Mouse (Mus musculus): ENCODE measurements at regions not wholly inside any gene's neighbourhood (a gene's known extent, or its start where the extent isn't known, plus 50 kb on each side); places are given as distances from the start of the nearest gene placed in this dataset.

DNA sequence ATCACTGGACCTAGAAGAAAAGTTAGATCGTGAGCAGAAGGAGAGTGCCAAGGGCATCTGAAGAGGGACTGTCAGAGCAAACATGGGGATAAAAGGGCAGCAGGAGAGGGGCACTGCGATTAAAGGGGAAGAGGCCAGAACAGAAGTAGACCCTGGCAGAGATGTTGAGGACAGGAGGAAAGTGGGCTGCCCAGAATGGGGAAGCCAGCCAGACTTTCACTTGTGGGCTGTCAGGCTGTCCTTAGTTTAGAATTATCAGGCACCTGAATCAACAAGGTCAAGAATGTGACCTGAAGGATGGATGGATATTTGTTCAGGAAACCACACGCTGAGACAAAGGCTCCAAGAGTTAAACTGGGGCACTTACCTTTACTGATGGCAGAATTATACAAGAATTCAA is 193.0 kb upstream of the Klf3 start:
- ATAC-seq (replicated peaks; ENCODE audit: low FRiP score) (peak; percentile 55), DNase-seq (ENCODE audit: low spot score) (no peak)
- H3K9ac ChIP-seq (ENCODE audit: low read length): no peak overlapping the region

DNA sequence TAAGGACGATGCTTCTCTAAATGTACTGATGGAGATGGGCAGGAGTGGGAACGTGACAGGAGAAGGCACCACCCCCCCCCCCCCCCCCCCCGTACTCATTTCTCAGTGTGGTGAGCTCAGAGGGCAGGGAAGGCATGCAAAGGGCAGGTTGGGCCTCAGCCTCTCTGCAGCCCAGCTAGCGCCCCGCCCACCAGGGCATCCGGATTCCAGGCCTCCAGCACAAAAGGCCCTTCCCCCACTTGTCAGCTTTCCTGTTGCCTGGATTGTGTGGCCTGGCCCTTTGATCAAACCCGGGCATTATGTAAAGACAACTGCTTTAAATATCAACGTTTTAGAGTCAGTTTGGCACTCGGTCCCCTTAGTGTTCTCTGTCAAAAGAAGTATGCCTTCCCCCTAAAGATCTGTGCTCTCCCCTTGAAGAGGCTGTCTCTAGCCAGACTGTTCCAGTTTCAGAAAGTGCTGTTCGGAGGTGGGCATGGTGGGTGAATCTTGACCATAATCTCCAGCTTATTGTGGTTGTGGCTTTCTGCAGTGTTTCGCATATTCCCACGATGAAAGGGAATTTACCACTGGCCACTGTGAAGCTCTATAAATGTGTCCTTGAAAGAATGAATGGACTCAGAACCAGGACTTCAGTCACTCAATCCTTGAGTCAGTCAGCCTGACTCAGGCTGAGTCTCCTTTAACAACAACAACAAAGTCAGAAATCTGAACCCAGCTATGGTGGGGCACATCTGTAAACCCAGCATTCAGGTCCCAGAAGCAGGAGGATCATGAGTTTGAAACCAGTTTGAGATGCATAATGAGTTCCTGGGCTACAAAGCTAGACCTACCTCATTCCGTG is 192.4 kb upstream of the Klf3 start:
- H3K36me3 ChIP-seq (ENCODE audit: control insufficient read depth, insufficient read depth, low read length): no peaks in the 10 kb centered on the region
- WGBS: 7% methylated on average over 13 of the region's 13 CpGs

More for the DNA sequence above, 193.0 kb upstream of the Klf3 start:
- 7% methylated on average over 3 of the region's 3 CpGs for WGBS
- Histone ChIP-seq H3K36me3 (ENCODE audit: control insufficient read depth, insufficient read depth, low read length) (no peaks in the 10 kb centered on the region), H3K4me3 (ENCODE audit: low read depth, low read length) (no peak overlapping the region), H3K27ac (ENCODE audit: low read depth, low read length) (no peak overlapping the region), H3K4me2 (ENCODE audit: low read depth, low read length, severe bottlenecking) (no peak overlapping the region), H3K27me3 (ENCODE audit: control insufficient read depth, insufficient read depth, low read length) (no peaks in the 10 kb centered on the region), H3K4me1 (replicated peaks; ENCODE audit: control insufficient read depth, insufficient read depth, low read length) (peaks cover 10% of the 10 kb centered on the region), H3K9me3 (ENCODE audit: control insufficient read depth, low read length) (no peaks in the 10 kb centered on the region; the same call in 1 of the 2 replicates)

GRCm38 (mm10) chr5:64612017-64612416 is 191.2 kb upstream of the Klf3 start:
- Histone ChIP-seq H3K36me3 (ENCODE audit: control insufficient read depth, insufficient read depth, low read length) (no peaks in the 10 kb centered on the region), H3K9me3 (ENCODE audit: control insufficient read depth, low read length) (no peaks in the 10 kb centered on the region; the same call in 1 of the 2 replicates), H3K4me3 (ENCODE audit: low read depth, low read length) (no peak overlapping the region), H3K27me3 (ENCODE audit: control insufficient read depth, insufficient read depth, low read length) (no peaks in the 10 kb centered on the region), H3K27ac (ENCODE audit: low read depth, low read length) (no peak overlapping the region), H3K9ac (ENCODE audit: low read length) (no peak overlapping the region), H3K4me2 (ENCODE audit: low read depth, low read length, severe bottlenecking) (no peak overlapping the region), H3K4me1 (replicated peaks; ENCODE audit: control insufficient read depth, insufficient read depth, low read length) (peaks cover 10% of the 10 kb centered on the region)
- ATAC-seq (replicated peaks; ENCODE audit: low FRiP score): no peak
- no peak for DNase-seq (ENCODE audit: low spot score)
- WGBS: 91% methylated on average over 7 of the region's 7 CpGs

More for the DNA sequence above, 192.4 kb upstream of the Klf3 start:
- peak; percentile 91 for DNase-seq (ENCODE audit: low spot score)
- peak; percentile 95 for ATAC-seq (replicated peaks; ENCODE audit: low FRiP score)
- Histone ChIP-seq H3K27ac (ENCODE audit: low read depth, low read length) (peak overlapping the region; percentile 70; the same call in 1 of the 2 replicates), H3K27me3 (ENCODE audit: control insufficient read depth, insufficient read depth, low read length) (no peaks in the 10 kb centered on the region), H3K4me1 (replicated peaks; ENCODE audit: control insufficient read depth, insufficient read depth, low read length) (peaks cover 10% of the 10 kb centered on the region), H3K4me3 (ENCODE audit: low read depth, low read length) (no peak overlapping the region), H3K4me2 (ENCODE audit: low read depth, low read length, severe bottlenecking) (peak overlapping the region; percentile 12; the same call in 1 of the 2 replicates), H3K9me3 (ENCODE audit: control insufficient read depth, low read length) (no peaks in the 10 kb centered on the region; the same call in 1 of the 2 replicates), H3K9ac (ENCODE audit: low read length) (peak overlapping the region; percentile 12; the same call in 1 of the 2 replicates)

DNA sequence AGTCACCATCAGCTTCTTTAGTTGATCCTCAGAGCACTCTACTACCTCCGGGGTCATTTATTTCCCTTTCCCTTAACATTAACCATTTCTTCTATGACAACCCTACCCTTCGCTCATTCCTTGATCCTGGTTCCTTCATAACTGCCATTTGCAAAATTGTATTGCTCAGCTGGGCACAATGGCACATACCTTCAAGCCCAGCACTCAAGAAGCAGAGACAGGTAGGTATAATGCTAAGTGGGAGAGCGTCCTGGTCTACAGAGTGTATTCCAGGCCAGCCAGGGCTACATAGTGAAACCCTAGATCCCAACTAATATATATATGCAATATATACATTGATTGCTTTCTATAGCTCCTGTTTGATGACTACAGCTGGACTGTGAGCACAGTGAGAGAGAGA is 189.5 kb upstream of the Klf3 start:
- ATAC-seq (replicated peaks; ENCODE audit: low FRiP score): no peak
- H3K4me2 ChIP-seq (ENCODE audit: low read depth, low read length, severe bottlenecking): no peak overlapping the region
- H3K9me3 ChIP-seq (ENCODE audit: control insufficient read depth, low read length): no peaks in the 10 kb centered on the region
- peaks cover 10% of the 10 kb centered on the region for H3K4me1 ChIP-seq (replicated peaks; ENCODE audit: control insufficient read depth, insufficient read depth, low read length)
- no peak overlapping the region for H3K4me3 ChIP-seq (ENCODE audit: low read depth, low read length)
- no peak for DNase-seq (ENCODE audit: low spot score)
- WGBS: 93% methylated on average over 3 of the region's 3 CpGs
- no peak overlapping the region for H3K9ac ChIP-seq (ENCODE audit: low read length)
- no peaks in the 10 kb centered on the region for H3K27me3 ChIP-seq (ENCODE audit: control insufficient read depth, insufficient read depth, low read length)
- no peaks in the 10 kb centered on the region for H3K36me3 ChIP-seq (ENCODE audit: control insufficient read depth, insufficient read depth, low read length)
- no peak overlapping the region for H3K27ac ChIP-seq (ENCODE audit: low read depth, low read length)

DNA sequence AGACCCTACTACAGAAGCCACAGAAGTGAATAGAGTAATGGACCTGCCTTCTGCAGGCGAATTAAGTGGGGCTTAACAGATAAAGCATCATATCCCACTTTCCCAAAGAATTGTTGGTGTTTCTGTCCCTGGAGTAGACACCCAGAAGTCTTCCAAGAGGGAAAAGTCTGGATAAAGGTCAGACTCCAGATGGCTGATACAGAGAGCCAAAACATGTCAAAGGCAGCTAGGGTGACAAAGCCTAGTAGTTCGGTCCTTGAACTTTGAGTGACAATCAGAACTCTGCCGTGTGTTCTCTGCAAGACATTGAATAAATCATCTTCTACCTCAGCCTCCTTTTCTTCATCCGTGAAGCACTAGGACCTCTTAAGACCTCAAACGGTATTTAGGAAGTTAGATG is 185.1 kb upstream of the Klf3 start:
- Histone ChIP-seq H3K27ac (ENCODE audit: low read depth, low read length) (no peak overlapping the region), H3K9ac (ENCODE audit: low read length) (no peak overlapping the region), H3K4me1 (replicated peaks; ENCODE audit: control insufficient read depth, insufficient read depth, low read length) (no peaks in the 10 kb centered on the region), H3K9me3 (ENCODE audit: control insufficient read depth, low read length) (no peaks in the 10 kb centered on the region), H3K4me3 (ENCODE audit: low read depth, low read length) (no peak overlapping the region), H3K36me3 (ENCODE audit: control insufficient read depth, insufficient read depth, low read length) (no peaks in the 10 kb centered on the region), H3K4me2 (ENCODE audit: low read depth, low read length, severe bottlenecking) (no peak overlapping the region), H3K27me3 (ENCODE audit: control insufficient read depth, insufficient read depth, low read length) (no peaks in the 10 kb centered on the region)
- 85% methylated on average over 5 of the region's 5 CpGs for WGBS
- no peak for DNase-seq (ENCODE audit: low spot score)
- no peak for ATAC-seq (replicated peaks; ENCODE audit: low FRiP score)

GRCm38 (mm10) chr5:64619752-64620151 is 183.4 kb upstream of the Klf3 start:
- ATAC-seq (replicated peaks; ENCODE audit: low FRiP score) (no peak), DNase-seq (ENCODE audit: low spot score) (no peak)
- H3K4me2 ChIP-seq (ENCODE audit: low read depth, low read length, severe bottlenecking): no peak overlapping the region
- no peak overlapping the region for H3K27ac ChIP-seq (ENCODE audit: low read depth, low read length)
- H3K9ac ChIP-seq (ENCODE audit: low read length): no peak overlapping the region
- H3K36me3 ChIP-seq (ENCODE audit: control insufficient read depth, insufficient read depth, low read length): no peaks in the 10 kb centered on the region
- H3K9me3 ChIP-seq (ENCODE audit: control insufficient read depth, low read length): no peaks in the 10 kb centered on the region
- H3K27me3 ChIP-seq (ENCODE audit: control insufficient read depth, insufficient read depth, low read length): no peaks in the 10 kb centered on the region
- WGBS: 92% methylated on average over 5 of the region's 5 CpGs
- no peak overlapping the region for H3K4me3 ChIP-seq (ENCODE audit: low read depth, low read length)
- H3K4me1 ChIP-seq (replicated peaks; ENCODE audit: control insufficient read depth, insufficient read depth, low read length): no peaks in the 10 kb centered on the region

- ATAC-seq (replicated peaks; ENCODE audit: low FRiP score) (no peak), DNase-seq (ENCODE audit: low spot score) (no peak)
- no peak overlapping the region for H3K27ac ChIP-seq (ENCODE audit: low read depth, low read length)
- no peaks in the 10 kb centered on the region for H3K36me3 ChIP-seq (ENCODE audit: control insufficient read depth, insufficient read depth, low read length)
- H3K4me3 ChIP-seq (ENCODE audit: low read depth, low read length): no peak overlapping the region
- no peaks in the 10 kb centered on the region for H3K9me3 ChIP-seq (ENCODE audit: control insufficient read depth, low read length)
- WGBS: 90% methylated on average over 5 of the region's 5 CpGs
- no peaks in the 10 kb centered on the region for H3K27me3 ChIP-seq (ENCODE audit: control insufficient read depth, insufficient read depth, low read length)
- H3K4me1 ChIP-seq (replicated peaks; ENCODE audit: control insufficient read depth, insufficient read depth, low read length): no peaks in the 10 kb centered on the region
- H3K9ac ChIP-seq (ENCODE audit: low read length): no peak overlapping the region
- H3K4me2 ChIP-seq (ENCODE audit: low read depth, low read length, severe bottlenecking): no peak overlapping the region
These were observed 182.5 kb upstream of the Klf3 start for GRCm38 (mm10) chr5:64620726-64621125.

- no peaks in the 10 kb centered on the region for H3K27me3 ChIP-seq (ENCODE audit: control insufficient read depth, insufficient read depth, low read length)
- no peak overlapping the region for H3K4me2 ChIP-seq (ENCODE audit: low read depth, low read length, severe bottlenecking)
- no peak for ATAC-seq (replicated peaks; ENCODE audit: low FRiP score)
- H3K4me1 ChIP-seq (replicated peaks; ENCODE audit: control insufficient read depth, insufficient read depth, low read length): no peaks in the 10 kb centered on the region
- no peak overlapping the region for H3K27ac ChIP-seq (ENCODE audit: low read depth, low read length)
- no peak for DNase-seq (ENCODE audit: low spot score)
- no peak overlapping the region for H3K4me3 ChIP-seq (ENCODE audit: low read depth, low read length)
- H3K9me3 ChIP-seq (ENCODE audit: control insufficient read depth, low read length): no peaks in the 10 kb centered on the region
- no peaks in the 10 kb centered on the region for H3K36me3 ChIP-seq (ENCODE audit: control insufficient read depth, insufficient read depth, low read length)
- WGBS: 97% methylated on average over 1 of the region's 1 CpGs
- no peak overlapping the region for H3K9ac ChIP-seq (ENCODE audit: low read length)
These were observed 181.8 kb upstream of the Klf3 start for GRCm38 (mm10) chr5:64621386-64621785.

GRCm38 (mm10) chr5:64623653-64624052 is 179.5 kb upstream of the Klf3 start:
- Histone ChIP-seq H3K9ac (ENCODE audit: low read length) (no peak overlapping the region), H3K27me3 (ENCODE audit: control insufficient read depth, insufficient read depth, low read length) (no peaks in the 10 kb centered on the region), H3K4me1 (replicated peaks; ENCODE audit: control insufficient read depth, insufficient read depth, low read length) (no peaks in the 10 kb centered on the region), H3K27ac (ENCODE audit: low read depth, low read length) (no peak overlapping the region), H3K4me3 (ENCODE audit: low read depth, low read length) (no peak overlapping the region), H3K4me2 (ENCODE audit: low read depth, low read length, severe bottlenecking) (no peak overlapping the region), H3K9me3 (ENCODE audit: control insufficient read depth, low read length) (no peaks in the 10 kb centered on the region), H3K36me3 (ENCODE audit: control insufficient read depth, insufficient read depth, low read length) (no peaks in the 10 kb centered on the region)
- DNase-seq (ENCODE audit: low spot score) (no peak), ATAC-seq (replicated peaks; ENCODE audit: low FRiP score) (no peak)
- WGBS: 54% methylated on average over 3 of the region's 3 CpGs

All from forebrain, embryonic 11.5 days (tissue).